Mouse (Mus musculus) cerebellum, adult 9-10 months (tissue): ENCODE measurements around the gene Abcb11.
"Not testable (repeated sequence)": the region's sequence is repeated elsewhere in the genome, so short reads cannot be mapped to it uniquely, and the experiment has no call there.

Experiments
- DNase-seq: peaks from one replicate; pipeline ENCODE4 v3.0.0; 2022

Gene Abcb11

DNA sequence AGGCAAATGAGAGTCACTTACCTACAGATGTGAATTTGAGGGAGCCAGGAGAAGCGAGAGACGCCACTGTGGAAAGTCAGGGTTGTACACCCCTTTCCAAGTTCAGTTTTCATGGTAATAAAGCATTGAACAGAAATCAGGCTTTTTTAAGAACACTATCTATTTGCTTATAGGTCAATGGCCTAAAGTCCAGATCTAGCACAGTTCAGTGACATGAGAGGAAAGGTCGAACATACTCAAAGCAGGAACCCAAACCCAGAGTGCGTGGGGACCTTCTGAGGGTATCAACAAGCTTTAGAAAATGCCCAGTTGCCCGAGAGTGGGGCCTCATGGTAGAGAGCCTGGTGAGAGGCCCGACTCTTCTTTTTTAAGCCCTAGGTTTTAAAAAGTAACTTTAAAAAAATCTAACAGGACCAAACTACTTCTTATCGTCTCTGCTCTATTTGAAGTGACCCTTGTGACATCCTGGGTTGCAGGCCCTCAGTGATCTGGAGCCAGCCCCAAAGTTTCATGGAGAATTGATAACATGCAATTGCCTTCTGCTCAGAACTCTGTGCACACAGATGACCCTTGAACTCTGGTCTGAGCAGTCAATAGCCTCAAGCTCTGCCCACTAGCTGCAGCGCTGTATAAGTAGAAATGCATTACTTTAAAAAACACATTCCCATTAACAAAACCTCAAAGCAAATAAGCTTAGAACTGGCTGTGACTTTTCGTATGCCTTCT lies at the start of gene Abcb11:
Abcb11 (minus strand) TSS at position 121 of the 726 bp plus-strand sequence.
- DNase-seq = no peak

DNA sequence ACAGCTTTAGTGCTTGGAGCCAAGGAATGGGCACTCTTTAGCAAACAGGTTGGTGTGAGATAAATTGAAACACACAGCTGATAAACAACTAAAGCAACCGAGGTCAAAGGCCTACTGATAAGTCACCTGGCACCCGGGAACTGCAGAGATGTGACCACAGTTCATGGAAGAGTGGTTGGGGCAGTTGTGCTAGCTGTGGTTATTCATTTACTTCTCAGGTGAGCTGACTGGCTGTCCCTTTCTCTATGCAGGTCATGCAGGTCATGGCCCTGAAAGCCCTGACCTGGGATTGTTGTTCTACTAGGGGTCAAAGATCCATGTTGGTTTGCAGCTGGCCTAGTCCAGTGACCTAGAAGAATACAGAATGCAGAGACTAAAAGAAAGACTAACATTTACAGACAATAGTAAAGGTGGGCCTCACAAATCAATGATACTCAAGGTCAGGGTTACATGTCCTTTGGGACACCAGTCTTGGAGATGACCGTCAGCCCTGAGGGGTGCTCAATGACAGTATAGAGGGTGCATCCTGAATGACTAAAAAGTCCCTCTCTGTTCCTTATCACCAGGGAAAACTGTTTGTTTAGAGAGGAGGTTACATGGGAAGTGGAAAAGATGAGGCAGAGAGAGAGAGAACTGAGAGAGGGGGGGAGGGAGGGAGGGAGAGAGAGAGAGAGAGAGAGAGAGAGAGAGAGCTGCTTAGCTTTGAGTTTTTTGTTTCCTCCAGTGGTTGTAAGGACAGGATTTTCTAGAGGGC lies 43.9 kb upstream of the Abcb11 start:
- DNase-seq = no peak

DNA sequence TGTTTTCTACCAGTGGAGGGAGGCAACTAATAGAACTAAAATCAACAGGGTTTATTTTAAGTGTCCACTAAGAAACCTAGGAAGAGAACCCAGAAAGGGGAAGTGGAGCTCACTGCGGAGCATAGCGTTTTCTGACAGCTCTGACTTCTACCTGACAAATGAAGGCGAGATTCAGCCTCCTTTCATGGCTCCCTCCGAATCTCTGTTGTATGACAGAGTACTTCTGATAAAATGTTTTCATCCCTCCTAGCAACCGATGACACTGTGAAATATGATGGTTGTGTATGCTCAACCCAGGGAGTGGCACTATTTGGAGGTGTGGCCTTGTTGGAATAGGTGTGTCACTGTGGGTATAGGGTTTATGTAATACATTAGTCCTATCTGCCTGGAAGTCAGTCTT lies 40.4 kb upstream of the Abcb11 start:
- DNase-seq = no peak

DNA sequence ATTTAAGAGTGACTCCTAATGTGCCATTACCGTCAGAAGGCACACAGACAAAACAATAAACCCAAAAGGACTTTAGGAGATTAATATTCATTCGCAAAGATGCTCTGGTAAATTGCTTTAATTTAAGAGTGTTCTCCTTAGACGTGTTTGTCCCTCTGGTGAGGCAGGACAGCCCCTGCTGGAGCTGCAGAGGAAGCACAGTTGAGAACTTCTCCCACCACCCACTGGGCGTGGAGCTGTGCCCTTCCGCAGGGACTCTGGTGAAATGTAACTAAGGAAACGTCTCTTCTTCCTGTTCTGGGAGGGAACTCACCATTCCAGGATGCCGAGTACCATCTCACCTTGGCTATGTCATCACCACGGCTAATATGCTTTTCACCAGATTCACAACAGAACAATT lies 39.3 kb upstream of the Abcb11 start:
- DNase-seq = no peak

DNA sequence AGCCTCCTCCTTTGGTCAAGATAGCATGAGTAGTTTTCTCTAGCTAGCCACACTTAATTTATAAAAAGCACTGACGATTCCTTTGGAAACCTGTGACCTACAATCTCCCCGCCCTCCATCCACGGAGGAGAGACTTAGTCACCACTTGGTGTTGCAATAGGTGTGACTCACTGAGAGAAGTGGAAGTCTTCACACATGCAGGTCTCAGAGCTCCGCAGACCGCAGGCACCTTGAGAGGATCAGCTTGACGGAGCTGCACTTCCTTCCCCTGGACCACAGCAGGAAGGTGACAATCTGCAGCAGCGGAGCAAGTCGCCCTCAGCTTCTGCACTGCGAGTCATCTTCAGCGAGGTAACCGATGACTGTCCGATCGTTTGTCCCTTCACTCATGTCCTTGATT lies 37.9 kb upstream of the Abcb11 start, which contains the start of gene Dhrs9:
Dhrs9 (plus strand) TSS at position 165 of the 400 bp plus-strand sequence.
- DNase-seq = no peak

DNA sequence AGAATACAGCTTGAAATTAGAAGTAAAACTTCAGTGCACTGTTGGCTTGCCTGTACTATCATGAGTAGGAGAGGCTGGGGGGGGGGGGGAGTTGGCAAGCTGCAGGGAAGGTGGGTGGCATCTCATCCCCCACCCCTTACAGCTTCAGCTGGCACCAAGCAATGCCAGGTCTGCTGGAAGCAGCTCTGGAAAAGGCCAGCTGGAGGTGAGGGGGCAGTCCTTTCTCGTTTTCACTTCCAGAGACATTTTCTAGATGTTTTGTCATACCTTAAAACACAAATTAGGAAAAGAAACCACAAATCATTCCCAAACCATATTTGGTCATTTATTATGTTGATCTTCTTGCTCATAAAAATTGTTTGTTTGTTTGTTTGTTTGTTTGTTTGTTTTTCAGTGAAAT lies 37.4 kb upstream of the Abcb11 start:
- no peak for DNase-seq

DNA sequence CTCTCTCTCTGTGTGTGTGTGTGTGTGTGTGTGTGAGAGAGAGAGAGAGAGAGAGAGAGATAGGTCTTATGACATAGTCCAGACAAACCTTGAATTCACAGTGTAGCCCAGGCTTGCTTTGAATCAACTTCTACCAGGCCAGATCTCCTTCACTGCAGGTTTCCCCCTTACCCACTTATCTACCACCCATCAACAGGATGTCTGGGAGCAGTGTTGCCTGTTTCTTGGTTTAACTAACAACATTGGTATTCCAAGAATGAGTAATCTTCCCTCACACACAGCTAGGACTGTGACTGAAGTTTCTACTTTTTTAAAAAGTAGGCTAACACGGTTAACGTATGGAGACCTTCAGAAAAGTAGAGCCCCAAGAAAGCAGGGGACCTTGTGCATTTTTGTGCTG lies 34.4 kb upstream of the Abcb11 start:
- DNase-seq = no peak

DNA sequence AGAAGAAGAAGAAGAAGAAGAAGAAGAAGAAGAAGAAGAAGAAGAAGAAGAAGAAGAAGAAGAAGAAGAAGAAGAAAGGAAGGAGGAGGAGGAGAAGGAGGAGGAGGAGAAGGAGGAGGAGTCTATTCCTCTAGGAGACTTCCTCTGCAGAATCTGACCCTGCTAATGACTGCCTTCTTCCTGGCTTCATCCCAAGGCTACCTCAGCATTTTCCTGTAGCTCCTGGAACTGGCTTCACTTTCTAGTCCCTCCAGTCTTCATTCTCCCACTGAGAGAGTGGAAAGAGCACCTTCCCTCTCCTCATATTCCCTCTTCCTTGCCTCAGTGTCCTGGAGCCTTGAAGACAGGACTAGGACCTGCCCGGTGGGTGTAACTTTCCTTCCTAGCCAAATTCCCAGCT lies 22.9 kb upstream of the Abcb11 start:
- no peak for DNase-seq

DNA sequence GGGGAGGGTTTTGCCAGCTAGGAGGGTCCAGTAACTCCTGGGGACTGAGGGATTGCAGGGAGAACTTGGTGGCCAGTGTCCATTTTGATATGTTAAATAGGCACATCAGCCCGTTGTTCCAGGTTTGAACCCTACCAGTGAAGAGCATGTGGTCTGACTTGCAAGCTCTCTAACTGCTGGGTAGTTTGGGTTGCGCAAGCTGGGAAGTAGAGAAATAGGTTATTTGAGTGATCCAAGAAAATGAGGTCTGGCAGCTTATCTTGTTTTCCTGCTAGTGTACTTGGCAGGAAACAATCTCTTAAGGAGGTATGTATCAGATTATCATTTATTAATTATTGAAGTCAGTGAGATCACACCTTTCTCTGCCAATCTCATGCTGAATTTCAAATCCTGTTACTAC lies 22.4 kb upstream of the Abcb11 start:
- DNase-seq = no peak

DNA sequence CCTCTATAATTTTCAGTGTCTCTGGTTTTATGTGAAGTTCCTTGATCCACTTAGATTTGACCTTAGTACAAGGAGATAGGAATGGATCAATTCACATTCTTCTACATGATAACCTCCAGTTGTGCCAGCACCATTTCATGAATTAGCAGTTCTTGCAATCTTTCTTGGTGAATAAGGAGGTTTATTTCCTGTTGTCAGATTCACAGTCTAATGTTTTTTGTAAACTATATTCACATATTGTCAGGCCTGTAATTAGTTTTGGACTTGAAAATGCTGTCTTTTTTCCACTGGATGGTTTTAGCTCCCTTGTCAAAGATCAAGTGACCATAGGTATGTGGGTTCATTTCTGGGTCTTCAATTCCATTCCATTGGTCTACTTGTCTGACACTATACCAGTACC lies 13.0 kb upstream of the Abcb11 start:
- not testable (repeated sequence) for DNase-seq

DNA sequence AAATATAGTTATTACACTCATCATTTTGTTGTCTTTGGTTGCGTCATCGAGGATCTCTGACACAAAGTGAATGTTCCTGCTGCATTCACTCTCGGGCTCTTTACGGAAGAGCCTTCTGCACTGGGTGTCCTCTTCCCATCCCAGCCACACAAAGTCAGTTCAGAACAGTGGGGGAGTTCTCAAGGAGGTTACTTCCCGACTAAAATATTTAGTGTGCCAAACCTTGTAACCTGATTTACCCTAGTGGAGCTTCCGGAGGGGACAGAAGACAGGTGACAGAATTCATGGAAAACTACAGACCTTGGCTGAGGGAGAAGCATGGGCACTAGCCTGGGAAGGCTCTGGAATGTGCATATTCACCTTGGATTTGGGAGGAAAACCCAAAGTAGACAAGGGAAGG lies 910 bp downstream of the Abcb11 start:
- DNase-seq = no peak

DNA sequence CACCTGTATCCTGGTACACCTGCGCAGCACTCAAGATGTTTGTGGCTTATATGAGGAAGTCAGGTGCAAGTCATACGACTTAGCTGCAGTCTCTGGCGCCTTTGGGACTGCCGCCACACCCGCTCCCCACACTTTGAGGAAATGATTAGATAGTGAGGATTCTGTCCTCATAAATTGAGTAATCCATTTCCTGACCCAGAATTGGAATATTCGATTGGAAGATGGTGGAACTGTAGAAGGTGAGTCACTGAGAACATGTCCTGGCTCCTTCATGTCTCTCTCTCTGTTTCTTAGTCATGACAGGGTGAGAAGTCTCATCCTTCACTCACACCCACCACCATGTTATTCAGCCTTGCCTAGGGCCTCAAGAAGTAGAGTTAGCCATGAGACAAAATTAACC lies 10.9 kb downstream of the Abcb11 start:
- not testable (repeated sequence) for DNase-seq

DNA sequence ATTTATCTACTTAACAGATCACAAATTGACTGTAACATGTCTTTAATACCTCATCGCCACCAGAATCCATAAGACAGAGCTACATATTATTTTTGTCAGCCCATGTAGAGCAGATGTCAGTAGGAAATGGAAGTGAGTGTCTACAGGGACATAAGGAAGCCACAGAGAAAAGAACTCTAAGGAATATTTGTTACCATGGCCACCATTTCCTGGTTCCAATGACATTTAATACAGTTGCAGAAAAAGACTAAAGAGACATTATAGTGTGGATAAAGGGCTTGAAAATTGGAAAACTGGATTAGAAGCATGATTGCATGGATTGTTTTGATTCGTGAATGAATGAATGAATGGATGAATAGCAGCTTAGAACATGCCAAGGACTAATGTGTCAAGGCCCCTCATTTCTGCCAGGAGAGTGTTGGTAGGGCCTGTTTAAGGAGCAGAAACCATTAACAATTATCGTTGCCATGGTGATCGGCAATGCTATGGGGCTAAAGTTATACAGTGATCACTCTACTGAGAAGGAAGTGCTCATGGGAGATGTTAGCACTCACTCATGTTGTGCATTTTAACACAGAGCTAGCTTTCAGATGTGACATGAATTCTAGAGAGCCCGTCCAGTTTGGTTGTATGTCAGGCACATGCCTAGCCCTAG lies 13.8 kb downstream of the Abcb11 start:
- no peak for DNase-seq

DNA sequence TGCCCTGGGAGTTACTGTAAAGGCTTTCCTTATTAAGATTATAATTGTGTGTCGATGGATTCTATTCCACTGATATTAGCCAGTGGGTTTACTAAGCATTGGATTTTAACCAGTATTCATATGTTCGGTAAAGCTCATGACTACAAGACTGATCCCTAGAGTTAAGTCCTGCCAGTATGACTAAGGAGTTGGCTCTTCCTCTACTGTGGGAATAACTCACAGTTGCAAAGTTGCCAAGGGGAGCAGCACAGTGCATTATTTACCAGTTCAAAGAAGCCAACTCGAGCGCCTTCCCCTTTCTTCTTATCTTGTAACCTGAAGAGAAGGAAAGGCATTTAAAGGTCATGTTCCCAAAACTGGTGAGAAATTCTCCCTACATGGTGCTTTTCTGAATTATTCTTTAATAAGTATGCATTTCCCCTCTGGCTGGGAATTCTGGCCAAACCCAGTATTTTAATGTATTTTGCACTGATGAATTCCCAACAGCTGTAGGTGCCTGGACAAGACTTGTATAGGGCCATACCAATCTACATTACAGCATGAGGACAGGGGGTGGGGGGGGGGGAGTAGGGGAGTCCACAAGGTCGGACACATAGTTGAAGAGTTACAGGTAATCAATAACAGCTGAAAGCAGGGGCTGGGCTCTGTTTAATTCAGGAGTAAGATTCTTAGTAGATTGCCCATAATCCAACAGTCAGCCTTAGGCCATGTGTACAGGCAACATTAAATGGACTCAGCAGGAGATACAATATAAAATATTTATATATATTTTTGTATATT lies 17.3 kb downstream of the Abcb11 start:
- DNase-seq = no peak

DNA sequence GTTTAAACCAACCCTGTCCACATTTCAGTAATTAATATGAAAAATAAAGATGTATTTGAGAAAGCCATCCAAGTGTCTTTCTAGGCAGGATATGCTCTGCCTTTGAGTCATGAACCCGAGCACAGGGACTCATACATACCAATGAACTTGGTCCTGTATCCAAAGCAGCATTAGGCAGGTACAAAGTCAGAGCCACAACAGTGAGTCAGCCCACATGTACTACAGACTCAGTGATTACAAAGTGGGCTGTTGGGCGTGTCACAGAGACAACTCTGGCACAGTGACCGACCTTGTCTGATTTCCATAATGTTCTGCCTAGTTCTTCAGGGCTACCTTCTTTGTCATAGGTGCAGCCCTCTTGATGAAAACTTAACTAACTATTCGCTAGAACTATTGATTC lies 19.4 kb downstream of the Abcb11 start:
- no peak for DNase-seq

DNA sequence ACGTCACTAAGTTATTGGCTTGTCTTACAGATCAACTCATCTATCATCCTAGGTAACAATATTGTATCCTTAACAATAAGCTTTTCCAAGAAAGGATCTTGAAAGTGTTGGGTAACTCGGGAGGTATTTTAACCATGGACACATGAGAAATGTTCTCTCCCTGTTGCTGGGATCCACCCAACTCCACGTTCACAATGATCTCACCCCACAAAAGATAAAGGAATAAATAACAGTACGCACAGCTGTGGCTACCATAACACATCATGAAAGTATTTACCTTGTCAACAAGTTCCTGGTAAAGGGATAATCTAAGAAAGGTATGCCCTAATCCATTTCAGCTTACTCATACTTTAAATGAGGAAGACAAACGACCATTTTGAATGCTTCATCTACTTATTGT lies 21.0 kb downstream of the Abcb11 start:
- no peak for DNase-seq

DNA sequence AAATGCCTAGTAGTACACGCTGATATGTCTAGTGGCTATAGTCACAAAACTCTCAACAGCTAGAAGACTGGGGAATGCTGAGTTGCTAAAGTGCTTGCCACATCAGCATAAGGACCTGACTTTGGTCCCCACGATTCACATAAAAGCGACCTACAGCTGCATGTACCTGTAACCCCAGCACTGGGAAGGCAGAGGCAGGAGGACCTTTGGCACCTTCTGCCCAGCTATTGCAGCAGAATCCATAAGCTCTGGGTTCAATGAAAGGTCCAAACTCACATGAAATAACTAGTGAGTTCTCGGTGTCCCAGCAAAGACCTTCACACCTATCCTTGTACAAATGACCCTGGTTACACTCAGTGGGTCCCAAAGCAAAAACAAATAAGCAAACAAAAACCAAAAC lies 31.1 kb downstream of the Abcb11 start:
- DNase-seq = no peak

DNA sequence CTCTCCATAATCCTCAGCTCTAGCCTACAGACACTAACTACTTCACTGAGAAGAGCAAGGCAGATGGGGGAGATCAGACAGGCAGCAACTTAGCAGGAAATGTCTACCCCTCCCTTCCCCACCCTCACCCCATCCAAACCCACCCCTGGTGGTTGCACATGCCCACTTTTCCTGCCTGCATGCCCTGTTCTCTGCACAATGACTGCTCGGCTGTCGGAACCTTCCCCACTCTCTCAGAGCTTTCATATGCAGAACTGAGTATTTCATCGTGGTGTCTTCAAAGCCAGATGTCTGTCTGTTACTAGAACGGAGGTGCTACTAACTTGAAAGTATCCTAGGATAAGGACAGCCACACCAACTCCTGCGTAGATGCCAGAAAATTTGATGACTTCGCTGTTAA lies 34.3 kb downstream of the Abcb11 start:
- DNase-seq = no peak

DNA sequence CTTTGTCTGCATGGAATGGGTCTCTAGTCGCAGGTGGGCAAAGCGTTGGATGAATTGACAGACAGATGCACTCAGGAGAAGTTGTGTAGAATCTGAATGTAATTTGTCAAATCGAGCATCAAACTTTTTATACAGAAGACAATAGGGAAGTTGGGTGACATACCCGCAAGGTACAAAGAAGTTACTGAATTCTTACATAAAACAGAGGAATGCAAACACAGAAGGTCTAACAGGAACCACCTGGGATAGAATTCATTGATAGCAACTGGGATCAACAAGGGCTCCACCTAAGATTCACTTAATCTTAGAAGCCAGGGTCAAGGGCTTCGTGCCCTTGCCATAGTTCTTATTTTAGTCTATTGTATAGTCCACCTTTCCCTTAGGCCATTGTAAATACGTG lies 41.8 kb downstream of the Abcb11 start:
- not testable (repeated sequence) for DNase-seq

DNA sequence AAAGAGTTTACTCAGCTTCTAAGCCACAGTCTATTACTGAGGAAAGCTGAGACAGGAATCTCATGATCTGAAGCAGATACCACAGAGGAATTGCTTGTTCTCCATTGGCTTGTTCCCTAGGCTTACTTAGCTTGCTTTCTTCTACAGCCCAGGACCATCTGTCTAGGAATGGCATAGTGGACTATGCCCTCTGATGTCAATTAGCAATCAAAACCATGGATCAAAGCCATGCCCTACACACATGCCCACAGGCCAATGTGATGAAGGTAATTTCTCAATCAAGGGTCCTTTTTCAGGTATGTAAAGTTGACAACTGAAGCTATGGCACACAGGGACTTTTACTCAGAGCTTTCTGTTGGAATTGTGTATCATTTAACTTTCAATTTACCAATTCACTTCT lies 47.9 kb downstream of the Abcb11 start:
- no peak for DNase-seq

DNA sequence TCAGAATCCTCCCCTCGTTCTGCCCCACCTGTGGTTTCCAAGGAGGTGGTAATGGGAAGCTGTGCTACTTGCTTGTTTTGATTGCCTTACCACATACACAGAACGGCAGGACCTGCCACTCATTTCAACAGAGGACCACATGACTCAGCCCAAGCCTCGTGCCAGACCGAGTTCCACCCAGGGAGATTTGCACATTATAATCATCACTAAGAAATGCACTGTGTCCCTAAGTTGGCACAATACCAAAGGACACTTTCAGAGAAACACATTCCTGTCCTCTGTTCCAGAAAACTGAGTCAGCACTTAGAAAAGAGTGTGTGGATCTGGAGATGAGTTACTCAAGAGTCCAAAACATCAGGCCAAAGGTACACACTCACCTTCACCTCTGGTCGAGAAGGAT lies 53.4 kb downstream of the Abcb11 start:
- no peak for DNase-seq

DNA sequence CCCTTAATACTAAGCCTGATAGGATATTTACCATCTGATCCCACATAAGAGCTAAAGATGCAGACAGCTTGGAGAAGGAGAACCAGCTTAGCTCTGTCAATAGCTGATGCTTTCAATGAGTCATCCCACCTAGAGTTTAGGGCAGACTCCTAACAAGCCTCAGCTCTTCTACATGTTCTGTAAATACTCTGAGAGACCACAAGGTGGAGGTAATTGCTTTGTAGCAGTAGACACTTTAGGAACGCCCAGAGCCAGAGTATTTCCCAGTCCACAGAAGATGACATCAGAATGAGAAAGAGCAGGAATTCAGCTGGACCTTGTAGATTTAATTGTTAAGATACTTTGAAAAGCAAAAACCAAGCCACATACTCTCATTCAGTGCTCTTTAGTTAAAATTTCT lies 66.5 kb downstream of the Abcb11 start:
- no peak for DNase-seq

DNA sequence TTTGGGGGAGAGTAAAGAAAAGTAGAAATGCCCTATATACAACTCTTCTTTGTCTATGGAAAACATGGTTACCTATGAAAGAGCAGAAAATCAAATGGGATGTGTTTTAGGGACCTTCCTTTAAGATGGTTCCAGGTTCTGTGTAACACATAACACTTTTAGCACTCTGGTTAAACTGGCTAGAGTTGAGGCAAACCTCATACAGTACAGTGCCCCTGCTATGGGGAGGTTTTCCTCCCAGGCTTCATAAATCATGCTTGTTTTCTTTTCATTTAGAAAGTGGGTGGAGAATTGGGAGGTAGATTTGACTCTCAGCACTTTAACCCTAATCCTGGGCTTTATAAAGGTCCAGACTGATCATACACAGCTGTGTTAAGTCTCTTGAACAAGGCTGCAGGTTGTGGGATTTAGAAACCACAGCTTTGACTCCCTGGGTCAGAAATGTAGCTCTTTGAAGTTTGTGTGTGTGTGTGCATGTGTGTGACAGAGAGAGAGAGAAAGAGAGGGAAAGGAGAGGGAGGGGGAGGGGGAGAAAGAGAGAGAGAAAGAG lies 78.3 kb downstream of the Abcb11 start:
- no peak for DNase-seq
